Mouse (Mus musculus) intestine, embryonic 15.5 days (tissue): Measurements from ENCODE around the gene Olfr543. TPM values are rescaled to one million over a fixed set of nuclear protein-coding genes. Genes with fewer than 3 reads are reported as not detected.
A peak's percentile ranks its signal among the peaks of the same experiment; 100 is the strongest.

Experiments used
- ATAC-seq: fragments of 200-750 bp; cut with Nextera tagmentation; 2 replicates; pipeline ENCODE4 v1.8.0; 2017; ENCODE audit warnings: moderate TSS enrichment, moderate library complexity
- H3K27ac ChIP-seq: fragments of 300-500 bp; sonication (generic); 2 replicates; pipeline ENCODE4 v1.5.1; 2015; ENCODE audit warnings: mild to moderate bottlenecking, inconsistent platforms
- H3K27me3 ChIP-seq: fragments of 300-500 bp; sonication (generic); replicated peaks from 2 replicates; pipeline ENCODE4 v1.6.1; 2015; ENCODE audit warnings: inconsistent platforms
- H3K36me3 ChIP-seq: fragments of 300-500 bp; sonication (generic); 2 replicates; pipeline ENCODE4 v1.6.1; 2015; ENCODE audit warnings: inconsistent platforms
- H3K4me1 ChIP-seq: fragments of 300-500 bp; sonication (generic); replicated peaks from 2 replicates; pipeline ENCODE4 v1.6.1; 2015; ENCODE audit warnings: inconsistent platforms
- H3K4me2 ChIP-seq: fragments of 300-500 bp; sonication (generic); replicated peaks from 2 replicates; pipeline ENCODE4 v1.6.1; 2015; ENCODE audit warnings: mild to moderate bottlenecking, inconsistent platforms
- H3K4me3 ChIP-seq: fragments of 300-500 bp; sonication (generic); replicated peaks from 2 replicates; pipeline ENCODE4 v1.5.1; 2015; ENCODE audit warnings: inconsistent platforms
- H3K9ac ChIP-seq: fragments of 300-500 bp; sonication (generic); 2 replicates; pipeline ENCODE4 v1.6.1; 2015; ENCODE audit warnings: inconsistent platforms
- H3K9me3 ChIP-seq: fragments of 300-500 bp; sonication (generic); 2 replicates; pipeline ENCODE4 v1.6.1; 2016; ENCODE audit warnings: inconsistent platforms
- WGBS: fragments of 180-500 bp; shearing (Covaris S2); methylation state at CpG from one replicate; pipeline ENCODE4 v1.1.7; 2015; 5-methylcytosine and 5-hydroxymethylcytosine counted together
- polyA plus RNA-seq: library from polyadenylated mRNA; unstranded; fragments of >200 nt; fragmentation: Nextera tagmentation; extraction: Ambion mirVana; gene quantifications from 2 replicates; pipeline ENCODE4 v1.2.1, GENCODE M21; 2015

The Olfr543 gene
- polyA plus RNA-seq: 0.13 and 0.19 TPM in 2 replicates

- H3K4me3 ChIP-seq: no peak within 1 kb of the TSS
- no peaks in the 10 kb centered on the region for H3K4me1 ChIP-seq
- no peaks in the 10 kb centered on the region for H3K27me3 ChIP-seq
- no peak within 1 kb of the TSS for H3K27ac ChIP-seq
- no peaks in the 10 kb centered on the region for H3K9me3 ChIP-seq
- ATAC-seq: no peak
- no peak within 1 kb of the TSS for H3K4me2 ChIP-seq
- no peaks in the 10 kb centered on the region for H3K36me3 ChIP-seq
- WGBS: 90% methylated on average over 4 of the region's 4 CpGs
- H3K9ac ChIP-seq: no peak within 1 kb of the TSS
These were observed at the start of gene Olfr543 for GRCm38 (mm10) chr7:102481579-102481978. TSS of gene Olfr543 (minus strand) at chr7:102481679.

DNA sequence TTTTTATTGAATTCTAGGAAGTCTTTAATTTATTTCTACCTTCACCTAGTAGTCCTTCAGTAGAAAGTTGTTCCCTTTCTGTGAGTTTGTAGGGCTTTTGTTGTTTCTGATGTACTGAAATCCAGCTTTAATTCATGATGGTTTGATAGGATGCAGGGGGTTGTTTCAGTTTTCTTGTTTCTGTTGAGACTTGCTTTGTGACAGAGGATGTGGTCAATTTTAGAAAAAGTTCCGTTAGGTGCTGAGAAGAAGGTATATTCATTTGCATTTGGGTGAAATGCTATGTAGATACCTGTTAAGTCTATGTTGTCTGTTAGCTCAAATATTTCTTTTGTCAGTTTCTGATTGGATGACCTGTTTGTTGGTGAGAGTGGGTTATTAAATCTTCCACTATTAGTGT, 47.6 kb upstream of the Olfr543 start:
- no peaks in the 10 kb centered on the region for H3K36me3 ChIP-seq
- H3K9ac ChIP-seq: no peak overlapping the region
- H3K27me3 ChIP-seq: no peaks in the 10 kb centered on the region
- H3K4me3 ChIP-seq: no peak overlapping the region
- WGBS: 80% methylated on average over 1 of the region's 1 CpGs
- H3K27ac ChIP-seq: no peak overlapping the region
- H3K4me1 ChIP-seq: no peaks in the 10 kb centered on the region
- no peak overlapping the region for H3K4me2 ChIP-seq
- no peak for ATAC-seq
- H3K9me3 ChIP-seq: no peaks in the 10 kb centered on the region

DNA sequence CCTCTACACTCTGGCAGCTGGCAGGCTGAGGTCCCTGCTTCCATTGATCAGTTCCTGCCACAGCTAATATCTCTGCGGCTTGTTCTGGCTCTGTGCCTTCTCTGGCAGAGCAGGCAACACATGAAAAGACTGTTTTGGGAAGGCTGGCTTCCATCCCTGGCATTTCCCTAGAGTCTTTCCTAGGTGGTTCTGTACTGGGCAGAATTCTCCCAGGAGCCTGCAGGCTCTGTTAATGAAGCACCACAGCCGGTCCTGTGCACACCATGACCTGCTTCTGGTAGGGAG, 35.5 kb upstream of the Olfr543 start:
- no peak overlapping the region for H3K4me3 ChIP-seq
- H3K9me3 ChIP-seq: no peaks in the 10 kb centered on the region
- no peak overlapping the region for H3K9ac ChIP-seq
- 79% methylated on average over 2 of the region's 2 CpGs for WGBS
- ATAC-seq: no peak
- no peak overlapping the region for H3K4me2 ChIP-seq
- H3K36me3 ChIP-seq: no peaks in the 10 kb centered on the region
- H3K27ac ChIP-seq: no peak overlapping the region
- 0 out of 2 replicates have a peak, but pooled peaks cover 2% of the 10 kb centered on the region for H3K4me1 ChIP-seq
- no peaks in the 10 kb centered on the region for H3K27me3 ChIP-seq

DNA sequence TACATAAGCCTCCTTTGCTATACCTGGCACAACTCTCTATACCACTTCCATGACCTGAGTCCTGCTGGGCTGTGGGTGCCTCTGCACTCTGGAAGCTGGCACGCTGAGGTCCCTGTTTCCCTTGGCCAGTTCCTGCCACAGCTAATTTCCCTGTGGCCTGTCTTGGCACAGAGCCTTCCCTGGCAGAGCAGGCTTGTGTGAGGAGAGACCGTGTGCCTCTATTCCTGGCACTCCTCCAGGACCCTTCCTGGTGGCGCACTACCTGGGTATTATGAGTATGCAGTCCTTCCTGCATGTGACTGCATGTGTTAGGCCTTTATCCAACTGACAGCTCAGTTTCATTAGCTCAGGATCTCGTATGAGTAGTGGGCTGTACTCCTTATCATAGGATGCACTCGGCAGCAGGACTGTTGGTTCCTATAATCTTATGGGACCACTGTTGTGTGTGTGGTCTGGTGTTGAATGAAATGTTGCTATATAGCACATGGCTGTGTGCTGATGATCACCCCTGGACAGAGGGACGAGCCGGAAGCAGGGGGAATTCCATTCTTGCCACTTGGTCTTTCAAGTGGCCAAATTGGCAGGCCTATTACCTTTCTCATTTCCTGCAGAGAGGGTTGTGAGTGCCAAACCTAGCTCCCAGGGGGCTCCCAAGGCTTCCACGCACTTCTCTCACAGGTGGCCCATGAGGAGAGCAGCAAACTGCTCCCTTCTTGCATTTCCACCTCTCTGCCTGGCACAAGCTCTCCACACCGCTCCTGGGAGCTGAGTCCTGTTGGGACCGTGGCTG, 35.0 kb upstream of the Olfr543 start:
- Histone ChIP-seq H3K9ac (no peak overlapping the region), H3K9me3 (no peaks in the 10 kb centered on the region), H3K4me3 (no peak overlapping the region), H3K4me1 (0 out of 2 replicates have a peak, but pooled peaks cover 2% of the 10 kb centered on the region), H3K27me3 (0 out of 2 replicates have a peak, but pooled peaks cover 2% of the 10 kb centered on the region), H3K4me2 (no peak overlapping the region), H3K36me3 (no peaks in the 10 kb centered on the region), H3K27ac (no peak overlapping the region)
- ATAC-seq: no peak
- 74% methylated on average over 10 of the region's 10 CpGs for WGBS

DNA sequence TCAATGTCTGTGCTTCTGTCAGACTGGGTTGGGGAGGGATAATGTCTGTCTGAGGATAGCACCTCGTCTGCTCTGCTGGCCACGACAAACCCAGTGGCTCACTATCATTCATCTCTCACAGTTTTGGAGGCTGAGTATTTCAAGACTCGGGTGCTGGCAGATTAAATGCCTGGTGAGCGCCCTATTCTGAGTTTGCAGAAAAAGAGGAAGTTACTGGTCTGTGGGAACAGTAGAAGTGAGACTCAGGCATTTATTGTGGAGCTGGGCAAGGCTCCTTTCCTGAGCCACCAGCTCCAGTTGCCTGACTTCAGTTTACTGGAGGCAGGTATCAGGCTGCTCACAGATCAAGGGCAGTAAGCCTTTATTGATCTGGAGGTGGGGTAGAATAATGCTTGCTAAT, 32.7 kb upstream of the Olfr543 start:
- H3K9me3 ChIP-seq: no peaks in the 10 kb centered on the region
- WGBS: 71% methylated on average over 4 of the region's 4 CpGs
- H3K27me3 ChIP-seq: 0 out of 2 replicates have a peak, but pooled peaks cover 2% of the 10 kb centered on the region
- ATAC-seq: no peak
- no peak overlapping the region for H3K4me2 ChIP-seq
- no peak overlapping the region for H3K27ac ChIP-seq
- no peaks in the 10 kb centered on the region for H3K36me3 ChIP-seq
- H3K4me3 ChIP-seq: no peak overlapping the region
- H3K4me1 ChIP-seq: 0 out of 2 replicates have a peak, but pooled peaks cover 2% of the 10 kb centered on the region
- H3K9ac ChIP-seq: no peak overlapping the region

GRCm38 (mm10) chr7:102512814-102513435, 31.4 kb upstream of the Olfr543 start:
- no peaks in the 10 kb centered on the region for H3K36me3 ChIP-seq
- peak overlapping the region; percentile 96 for H3K4me2 ChIP-seq
- 0 out of 2 replicates have a peak, but pooled peaks cover 2% of the 10 kb centered on the region for H3K27me3 ChIP-seq
- under 1% methylated on average over 54 of the region's 54 CpGs for WGBS
- H3K27ac ChIP-seq: no peak overlapping the region
- H3K4me1 ChIP-seq: 0 out of 2 replicates have a peak, but pooled peaks cover 2% of the 10 kb centered on the region
- H3K4me3 ChIP-seq: peak overlapping the region; percentile 51
- peak overlapping the region; percentile 65 for H3K9ac ChIP-seq
- no peaks in the 10 kb centered on the region for H3K9me3 ChIP-seq
- ATAC-seq: peak; percentile 97

DNA sequence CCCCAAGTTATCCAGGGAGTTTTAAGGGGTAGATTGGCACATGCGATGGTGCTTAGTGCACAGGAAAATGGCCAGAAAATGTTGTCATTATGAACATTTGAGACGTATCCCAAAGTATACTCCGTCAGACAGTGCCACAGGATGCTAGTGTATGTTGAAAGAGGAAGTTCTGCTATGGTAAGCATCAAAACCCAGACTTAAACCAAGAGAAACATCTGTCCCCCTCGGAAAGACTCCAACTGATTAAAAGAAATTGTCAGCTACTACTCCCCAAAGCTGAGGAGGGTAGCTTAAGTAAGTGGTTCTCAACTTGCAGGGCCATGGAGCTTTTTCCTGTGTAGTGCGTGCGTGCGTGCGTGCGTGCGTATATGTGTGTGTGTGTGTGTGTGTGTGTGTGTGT, 30.4 kb upstream of the Olfr543 start:
- H3K9ac ChIP-seq: no peak overlapping the region
- WGBS: 90% methylated on average over 10 of the region's 10 CpGs
- no peak overlapping the region for H3K4me2 ChIP-seq
- H3K36me3 ChIP-seq: no peaks in the 10 kb centered on the region
- 0 out of 2 replicates have a peak, but pooled peaks cover 2% of the 10 kb centered on the region for H3K4me1 ChIP-seq
- H3K27me3 ChIP-seq: 0 out of 2 replicates have a peak, but pooled peaks cover 2% of the 10 kb centered on the region
- H3K9me3 ChIP-seq: no peaks in the 10 kb centered on the region
- ATAC-seq: no peak
- H3K4me3 ChIP-seq: no peak overlapping the region
- no peak overlapping the region for H3K27ac ChIP-seq

DNA sequence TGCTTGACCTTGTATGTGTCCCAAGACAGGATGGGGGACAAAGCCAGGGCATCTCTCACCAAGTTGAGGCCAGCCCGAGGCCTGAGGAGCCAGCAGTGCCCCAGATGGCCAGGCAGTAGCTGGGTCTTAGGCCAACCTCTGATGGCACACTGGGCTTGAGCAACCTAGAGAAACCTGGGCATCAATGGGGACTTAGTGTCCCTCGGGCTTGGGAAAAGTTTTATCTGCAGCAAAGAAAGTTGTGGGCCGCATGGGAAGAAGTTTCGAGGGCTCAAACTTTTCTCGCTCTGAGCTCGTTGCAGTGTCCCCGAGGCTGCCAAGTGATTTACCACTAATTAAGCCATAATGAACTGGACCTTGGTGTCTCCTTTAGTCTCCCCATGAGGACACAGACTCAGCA, 28.2 kb upstream of the Olfr543 start:
- Histone ChIP-seq H3K4me1 (0 out of 2 replicates have a peak, but pooled peaks cover 2% of the 10 kb centered on the region), H3K9me3 (no peaks in the 10 kb centered on the region), H3K4me2 (no peak overlapping the region), H3K27me3 (0 out of 2 replicates have a peak, but pooled peaks cover 2% of the 10 kb centered on the region), H3K9ac (no peak overlapping the region), H3K27ac (no peak overlapping the region), H3K4me3 (no peak overlapping the region), H3K36me3 (no peaks in the 10 kb centered on the region)
- no peak for ATAC-seq
- 85% methylated on average over 7 of the region's 7 CpGs for WGBS

DNA sequence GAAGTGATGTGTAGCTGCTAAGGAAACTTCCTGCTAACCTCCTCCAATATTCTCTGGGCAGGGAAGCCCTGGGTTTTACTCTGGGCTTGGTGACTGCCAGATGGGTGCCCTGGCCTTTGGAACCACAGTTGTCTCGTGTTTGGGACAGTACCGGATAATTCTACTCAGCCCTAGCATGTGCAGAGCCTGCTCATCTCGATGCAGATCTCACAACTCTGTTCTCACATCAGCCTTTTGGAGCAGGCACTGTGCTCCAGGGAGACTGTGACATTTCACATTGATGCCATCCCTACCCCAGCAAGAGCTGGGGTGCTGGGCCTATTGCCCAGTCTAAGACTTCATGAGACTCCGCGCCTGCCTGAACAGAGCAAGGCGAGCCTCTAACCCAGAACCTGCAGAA, 27.2 kb upstream of the Olfr543 start:
- Histone ChIP-seq H3K27me3 (0 out of 2 replicates have a peak, but pooled peaks cover 2% of the 10 kb centered on the region), H3K27ac (no peak overlapping the region), H3K4me3 (no peak overlapping the region), H3K9me3 (no peaks in the 10 kb centered on the region), H3K4me2 (no peak overlapping the region), H3K9ac (no peak overlapping the region), H3K4me1 (0 out of 2 replicates have a peak, but pooled peaks cover 2% of the 10 kb centered on the region), H3K36me3 (no peaks in the 10 kb centered on the region)
- ATAC-seq: no peak
- WGBS: 88% methylated on average over 6 of the region's 6 CpGs

DNA sequence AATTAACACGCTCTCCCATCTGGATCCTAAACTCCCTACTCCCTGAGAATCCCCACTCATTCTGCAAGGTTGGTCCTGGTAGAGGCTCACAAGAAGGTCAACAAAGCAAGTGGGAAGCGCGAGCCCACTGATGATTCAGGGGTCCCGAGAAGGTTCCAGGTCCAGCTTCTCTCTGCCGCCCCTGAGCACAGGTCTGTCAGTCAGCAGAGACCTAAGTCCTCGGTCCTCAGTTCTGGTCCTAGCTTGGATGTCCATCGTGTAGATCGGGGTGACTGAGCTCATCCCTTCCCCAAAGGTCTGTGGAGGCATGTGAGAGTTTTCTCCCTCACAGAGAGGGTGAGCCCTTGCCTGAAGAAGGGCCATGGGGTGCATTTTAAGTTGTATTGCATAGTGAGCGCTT, 26.6 kb upstream of the Olfr543 start:
- no peak overlapping the region for H3K4me2 ChIP-seq
- no peaks in the 10 kb centered on the region for H3K36me3 ChIP-seq
- no peak overlapping the region for H3K9ac ChIP-seq
- no peak overlapping the region for H3K4me3 ChIP-seq
- 0 out of 2 replicates have a peak, but pooled peaks cover 2% of the 10 kb centered on the region for H3K4me1 ChIP-seq
- no peak overlapping the region for H3K27ac ChIP-seq
- no peaks in the 10 kb centered on the region for H3K9me3 ChIP-seq
- 84% methylated on average over 9 of the region's 9 CpGs for WGBS
- no peak for ATAC-seq
- 0 out of 2 replicates have a peak, but pooled peaks cover 2% of the 10 kb centered on the region for H3K27me3 ChIP-seq

DNA sequence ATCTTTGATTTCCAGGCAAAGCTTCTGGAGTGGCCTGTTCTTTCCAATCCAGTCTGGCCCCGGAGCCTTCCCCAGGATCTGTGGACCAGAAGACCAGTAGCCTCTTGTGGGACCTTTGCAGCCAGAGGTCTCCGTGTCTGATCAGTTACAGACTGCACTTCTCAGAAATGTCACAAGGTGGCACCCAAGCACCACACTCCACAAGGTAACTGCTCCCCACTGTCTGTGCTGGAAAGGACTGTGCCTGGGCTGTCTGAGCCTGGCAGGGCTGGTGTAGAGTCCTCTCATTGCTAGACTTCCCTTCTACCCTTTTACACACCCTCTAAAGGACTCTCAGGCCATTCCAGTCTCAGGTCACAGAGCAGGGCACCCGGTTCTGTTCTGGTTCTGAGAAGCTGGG, 25.4 kb upstream of the Olfr543 start:
- WGBS: 44% methylated on average over 3 of the region's 3 CpGs
- no peaks in the 10 kb centered on the region for H3K4me1 ChIP-seq
- no peak overlapping the region for H3K27ac ChIP-seq
- ATAC-seq: peak; percentile 82
- no peaks in the 10 kb centered on the region for H3K9me3 ChIP-seq
- no peak overlapping the region for H3K4me3 ChIP-seq
- 0 out of 2 replicates have a peak, but pooled peaks cover 2% of the 10 kb centered on the region for H3K27me3 ChIP-seq
- H3K9ac ChIP-seq: no peak overlapping the region
- H3K4me2 ChIP-seq: no peak overlapping the region
- H3K36me3 ChIP-seq: no peaks in the 10 kb centered on the region

GRCm38 (mm10) chr7:102501986-102502385, 20.5 kb upstream of the Olfr543 start:
- WGBS: 74% methylated on average over 5 of the region's 5 CpGs
- H3K36me3 ChIP-seq: no peaks in the 10 kb centered on the region
- no peak overlapping the region for H3K27ac ChIP-seq
- no peak overlapping the region for H3K4me3 ChIP-seq
- H3K9me3 ChIP-seq: no peaks in the 10 kb centered on the region
- no peak overlapping the region for H3K9ac ChIP-seq
- no peak for ATAC-seq
- H3K4me1 ChIP-seq: no peaks in the 10 kb centered on the region
- H3K27me3 ChIP-seq: no peaks in the 10 kb centered on the region
- H3K4me2 ChIP-seq: no peak overlapping the region
